Mouse (Mus musculus) spleen, postnatal 10 days (tissue): ENCODE measurements around the gene Arhgap15.

Experiments
- DNase-seq, 2 experiments: peaks; one replicate each; pipeline ENCODE4 v3.0.0; 2021 to 2022; ENCODE audit warnings: low spot score in 2 of 2

Gene Arhgap15

GRCm38 (mm10) chr2:44184476-44184875 is 435.9 kb downstream of the Arhgap15 start:
- no peak for DNase-seq

GRCm38 (mm10) chr2:44190749-44191148 is 442.1 kb downstream of the Arhgap15 start:
- DNase-seq: no peak

GRCm38 (mm10) chr2:44192058-44192457 is 443.4 kb downstream of the Arhgap15 start:
- no peak for DNase-seq

- no peak for DNase-seq
Measured at GRCm38 (mm10) chr2:44215506-44215905, 466.9 kb downstream of the Arhgap15 start.

GRCm38 (mm10) chr2:44217811-44218210 is 469.2 kb downstream of the Arhgap15 start:
- DNase-seq: no peak

GRCm38 (mm10) chr2:44218317-44218716 is 469.7 kb downstream of the Arhgap15 start:
- DNase-seq: no peak

- no peak for DNase-seq
Measured at GRCm38 (mm10) chr2:44221686-44222085, 473.1 kb downstream of the Arhgap15 start.

GRCm38 (mm10) chr2:44222176-44222753 is 473.6 kb downstream of the Arhgap15 start:
- no peak for DNase-seq

GRCm38 (mm10) chr2:44234856-44235255 is 486.2 kb downstream of the Arhgap15 start:
- no peak for DNase-seq

- DNase-seq: no peak
Measured at GRCm38 (mm10) chr2:44241657-44242454, 493.2 kb downstream of the Arhgap15 start.

- no peak for DNase-seq
Measured at GRCm38 (mm10) chr2:44242628-44243255, 494.1 kb downstream of the Arhgap15 start.

- DNase-seq: no peak
Measured at GRCm38 (mm10) chr2:44255343-44255742, 506.7 kb downstream of the Arhgap15 start.

- no peak for DNase-seq
Measured at GRCm38 (mm10) chr2:44257946-44258345, 509.3 kb downstream of the Arhgap15 start.

GRCm38 (mm10) chr2:44271455-44272346 is 523.1 kb downstream of the Arhgap15 start:
- no peak for DNase-seq

- no peak for DNase-seq
Measured at GRCm38 (mm10) chr2:44272606-44273005, 524.0 kb downstream of the Arhgap15 start.

GRCm38 (mm10) chr2:44274425-44274824 is 525.8 kb downstream of the Arhgap15 start:
- no peak for DNase-seq

- no peak for DNase-seq
Measured at GRCm38 (mm10) chr2:44286181-44286719, 537.6 kb downstream of the Arhgap15 start.

- DNase-seq: no peak
Measured at GRCm38 (mm10) chr2:44299156-44299555, 550.5 kb downstream of the Arhgap15 start.

GRCm38 (mm10) chr2:44299909-44300308 is 551.3 kb downstream of the Arhgap15 start:
- DNase-seq: no peak

- DNase-seq: no peak
Measured at GRCm38 (mm10) chr2:44300466-44300865, 551.8 kb downstream of the Arhgap15 start.

GRCm38 (mm10) chr2:44304261-44304970 is 555.8 kb downstream of the Arhgap15 start:
- no peak for DNase-seq
